Mouse (Mus musculus) adrenal gland (tissue): ENCODE data around the gene Thrb.
"Not testable (repeated sequence)": the region's sequence is repeated elsewhere in the genome, so short reads cannot be mapped to it uniquely, and the experiment has no call there.

ENCODE experiments used
- intact Hi-C: fragments of 180-260 bp; cut with DNase I; formaldehyde crosslinking; loops from one replicate; pipeline ENCODE4 v1.15.1; 2025

Thrb gene

DNA sequence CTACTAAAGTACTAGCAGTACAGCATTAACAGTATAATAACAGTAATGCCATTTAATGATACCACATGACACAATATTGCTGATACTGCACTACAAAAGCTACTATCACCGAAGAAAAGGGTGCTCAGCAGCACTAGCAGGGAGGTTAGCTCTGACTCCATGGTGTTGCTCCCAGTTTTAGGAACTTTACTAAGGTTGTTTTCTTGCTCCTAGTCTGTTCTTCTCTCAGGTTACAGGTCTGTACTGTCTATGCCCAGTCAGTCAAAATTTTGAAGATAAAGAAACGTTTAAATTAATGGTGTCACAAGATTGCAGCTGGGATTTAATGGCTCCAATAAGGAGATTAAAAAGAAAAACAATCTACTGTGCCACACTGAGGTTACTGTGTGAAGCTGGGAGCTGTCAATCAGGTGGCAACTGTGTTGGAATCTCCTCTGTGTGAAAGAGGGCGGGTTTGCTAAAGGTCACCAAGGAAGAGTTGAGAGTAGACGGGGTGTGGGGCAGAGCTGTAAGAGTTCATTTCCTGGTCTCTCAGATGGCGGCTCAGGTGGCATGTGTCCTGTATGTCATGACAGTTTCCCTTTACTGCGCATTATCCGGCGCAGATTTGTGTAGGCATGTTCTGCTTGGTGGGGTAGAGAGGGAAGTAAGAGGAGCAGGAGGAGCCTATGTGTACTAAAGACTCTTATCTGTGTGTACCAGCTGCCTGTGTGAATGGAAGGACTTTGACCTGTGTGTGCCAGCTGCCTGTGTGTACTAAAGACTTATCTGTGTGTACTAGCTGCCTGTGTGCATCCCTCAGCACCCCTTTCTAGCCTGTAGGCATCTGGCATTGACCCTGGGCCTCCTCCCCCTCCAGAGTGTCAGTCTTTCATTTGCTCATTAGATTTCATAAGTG lies 263.0 kb downstream of the Thrb start:
- intact Hi-C loops = loop anchor here (10.0 kb wide), 1 partner anchor 268 kb away; no protein-coding TSS in a partner anchor

GRCm38 (mm10) chr14:17927469-17927868 lies 267.4 kb downstream of the Thrb start:
- intact Hi-C loops = loop anchor here (10.0 kb wide), 1 partner anchor 273 kb away; no protein-coding TSS in a partner anchor

GRCm38 (mm10) chr14:17929585-17929984 lies 269.5 kb downstream of the Thrb start:
- intact Hi-C loops = loop anchor here (10.0 kb wide), 1 partner anchor 275 kb away; no protein-coding TSS in a partner anchor

- intact Hi-C loops = no loop called here
Observed at GRCm38 (mm10) chr14:17933475-17933874, 273.4 kb downstream of the Thrb start.

GRCm38 (mm10) chr14:17934779-17935178 lies 274.7 kb downstream of the Thrb start:
- intact Hi-C loops = not testable (repeated sequence)

DNA sequence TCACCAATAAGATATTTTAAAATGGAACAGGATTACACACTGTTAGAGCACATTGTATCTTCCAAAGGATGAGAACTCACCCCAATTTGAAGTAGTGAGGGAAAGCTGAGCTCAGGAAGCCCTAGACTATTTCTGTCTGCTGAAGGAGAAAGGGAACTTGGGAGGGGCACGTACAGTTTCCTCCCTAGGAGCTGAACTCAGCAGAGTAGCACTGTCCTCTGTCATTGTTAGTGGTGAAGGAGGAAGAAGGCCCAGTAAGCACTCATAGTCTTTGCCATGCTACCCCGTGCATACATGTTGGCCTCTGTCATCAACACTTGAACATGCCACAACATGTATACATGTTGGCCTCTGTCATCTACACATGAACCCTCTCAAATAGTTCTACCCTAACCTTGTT lies 294.0 kb downstream of the Thrb start:
- intact Hi-C loops = no loop called here

DNA sequence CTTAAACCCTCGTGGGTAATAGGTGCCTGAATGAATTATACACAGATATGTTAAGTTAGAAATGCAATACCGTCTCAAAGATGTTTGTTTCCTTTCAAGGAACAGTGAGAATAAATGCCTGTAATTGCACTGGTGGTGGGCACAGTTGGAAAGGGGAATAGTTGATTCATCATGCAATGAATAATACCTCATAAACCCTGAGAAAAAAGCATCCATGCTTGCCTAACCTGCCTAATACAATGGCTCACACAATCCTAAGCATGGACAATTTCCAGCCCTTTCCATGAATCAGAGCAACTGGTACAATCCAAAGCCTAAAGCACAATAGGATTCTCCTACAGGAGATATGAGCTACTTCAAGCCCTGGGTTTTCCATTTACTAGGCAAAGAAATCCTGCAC lies 299.8 kb downstream of the Thrb start:
- intact Hi-C loops = no loop called here

- intact Hi-C loops = loop anchor here (5.0 kb wide), 1 partner anchor 565 kb away; no protein-coding TSS in a partner anchor
Observed at GRCm38 (mm10) chr14:17967117-17967726, 307.2 kb downstream of the Thrb start.

- intact Hi-C loops = no loop called here
Observed at GRCm38 (mm10) chr14:17972132-17972531, 312.1 kb downstream of the Thrb start.

GRCm38 (mm10) chr14:17972665-17973064 lies 312.6 kb downstream of the Thrb start:
- intact Hi-C loops = no loop called here

- intact Hi-C loops = no loop called here
Observed at GRCm38 (mm10) chr14:17975786-17976185, 315.7 kb downstream of the Thrb start.

GRCm38 (mm10) chr14:17978259-17978658 lies 318.2 kb downstream of the Thrb start:
- intact Hi-C loops = no loop called here

DNA sequence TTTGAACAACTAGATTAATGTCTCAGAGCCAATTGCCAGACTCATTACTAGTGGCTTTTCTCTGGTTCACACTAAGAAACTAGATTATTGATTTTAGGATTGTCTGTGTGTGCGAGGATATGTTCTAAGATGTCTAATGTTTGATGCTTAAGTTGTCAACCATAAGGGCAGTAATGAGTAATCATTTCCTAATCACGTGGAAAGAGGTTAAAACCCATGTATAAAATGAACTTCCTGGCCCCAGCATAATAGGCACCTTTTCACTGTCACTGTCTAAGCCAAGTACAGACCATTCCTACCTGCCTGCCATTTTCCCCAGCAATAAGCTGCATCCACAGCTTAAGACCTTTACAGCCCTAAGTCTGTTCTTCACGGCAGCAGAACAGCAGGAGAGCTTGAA lies 321.2 kb downstream of the Thrb start:
- intact Hi-C loops = no loop called here

GRCm38 (mm10) chr14:17982017-17982416 lies 322.0 kb downstream of the Thrb start:
- intact Hi-C loops = no loop called here

GRCm38 (mm10) chr14:17983390-17983789 lies 323.3 kb downstream of the Thrb start:
- intact Hi-C loops = no loop called here

- intact Hi-C loops = no loop called here
Observed at GRCm38 (mm10) chr14:17983839-17984238, 323.8 kb downstream of the Thrb start.

GRCm38 (mm10) chr14:17988580-17988979 lies 328.5 kb downstream of the Thrb start:
- intact Hi-C loops = no loop called here

DNA sequence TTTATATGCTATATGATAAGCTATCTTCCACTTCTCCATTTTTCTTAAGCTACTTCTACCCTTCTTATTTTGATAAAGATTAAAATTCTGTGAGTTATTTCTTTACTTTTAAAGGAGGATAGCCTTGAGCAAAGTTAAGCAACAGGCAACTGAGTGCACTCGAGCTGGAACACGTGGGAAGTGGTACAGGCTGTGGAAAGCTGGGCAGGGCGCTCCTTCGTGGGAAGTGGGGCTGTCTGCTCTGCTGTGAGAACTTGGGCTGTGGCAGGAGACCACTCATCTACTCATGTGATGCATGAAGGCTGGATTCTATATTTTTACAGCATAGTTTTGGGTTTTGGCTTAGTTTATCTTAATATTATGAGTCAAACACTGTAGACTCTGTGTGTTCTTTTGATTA lies 329.1 kb downstream of the Thrb start:
- intact Hi-C loops = no loop called here

DNA sequence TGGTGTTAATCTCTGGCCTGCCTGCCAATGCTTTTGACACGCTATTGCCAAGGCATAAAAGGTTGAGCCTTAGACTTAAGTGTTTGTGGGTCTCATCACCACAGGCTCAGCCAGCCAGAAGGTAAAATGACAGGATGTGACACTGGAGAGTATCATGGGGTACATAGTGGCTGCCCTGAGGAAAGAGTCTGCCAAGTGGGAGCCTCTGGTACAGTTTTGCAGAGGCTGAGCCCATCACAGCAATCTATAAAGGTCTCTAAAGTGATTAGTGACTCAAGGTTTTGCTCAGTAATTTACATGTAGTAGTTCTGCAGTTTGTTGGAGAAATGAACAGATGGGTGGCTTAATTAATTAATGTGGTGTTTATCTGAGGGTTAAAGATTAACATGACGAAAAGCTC lies 330.1 kb downstream of the Thrb start:
- intact Hi-C loops = no loop called here

DNA sequence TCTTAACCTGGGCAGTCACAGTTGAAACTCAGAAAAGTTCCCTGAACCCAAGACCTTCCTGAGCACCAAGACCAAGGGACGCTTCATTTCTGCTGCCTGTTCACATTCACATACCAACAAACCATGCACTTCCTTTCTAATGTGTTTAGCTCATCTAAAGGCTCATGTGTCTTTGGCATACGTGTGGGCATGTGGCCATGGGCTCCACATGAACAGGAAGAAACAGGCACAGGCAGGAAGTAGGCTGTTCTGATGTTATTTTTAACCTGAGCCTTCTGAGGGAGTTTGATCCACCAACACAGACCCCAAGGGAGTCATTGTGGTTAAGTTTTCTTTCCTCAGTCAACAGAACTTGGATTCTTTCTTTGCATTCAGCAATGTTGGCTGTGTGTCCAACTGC lies 341.8 kb downstream of the Thrb start:
- intact Hi-C loops = no loop called here

GRCm38 (mm10) chr14:18003686-18004085 lies 343.6 kb downstream of the Thrb start:
- intact Hi-C loops = no loop called here

DNA sequence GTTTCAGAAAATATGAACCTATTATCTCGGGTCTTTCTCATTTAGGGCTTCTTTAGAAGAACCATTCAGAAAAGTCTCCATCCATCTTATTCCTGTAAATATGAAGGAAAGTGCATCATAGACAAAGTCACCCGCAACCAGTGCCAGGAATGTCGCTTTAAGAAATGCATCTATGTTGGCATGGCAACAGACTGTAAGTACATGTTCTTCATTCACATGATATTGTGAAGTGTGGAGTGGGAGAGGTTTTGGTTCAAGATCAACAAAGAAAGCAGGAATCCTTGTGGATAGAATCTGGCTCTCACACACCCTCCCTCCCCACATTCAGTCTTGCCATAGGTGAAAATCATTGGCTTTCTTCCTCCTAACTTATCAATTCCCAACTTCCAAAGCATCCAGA lies 348.5 kb downstream of the Thrb start:
- intact Hi-C loops = no loop called here

DNA sequence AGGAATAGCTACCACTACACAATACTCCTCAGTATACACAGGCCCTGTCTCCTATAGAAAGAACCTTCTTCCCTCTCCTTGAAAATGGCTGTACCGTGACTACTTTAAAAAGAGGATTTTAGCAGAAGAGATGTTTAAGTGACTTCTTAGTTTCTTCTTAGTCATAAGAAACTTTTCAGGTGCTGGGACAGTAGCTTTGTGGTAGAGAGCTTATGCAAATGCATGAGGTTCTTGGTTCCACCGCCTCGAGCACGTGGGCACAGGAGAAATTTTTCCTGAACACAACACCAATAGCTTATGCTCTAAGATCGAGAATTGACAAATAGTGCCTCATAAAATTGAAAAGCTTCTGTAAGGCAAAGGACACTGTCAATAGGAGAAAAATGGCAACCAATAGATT lies 356.5 kb downstream of the Thrb start:
- intact Hi-C loops = no loop called here
